Mouse (Mus musculus) T-cell, adult 2 months (primary cell): ENCODE results near the gene Ciart.
"Not testable (repeated sequence)": the region's sequence is repeated elsewhere in the genome, so short reads cannot be mapped to it uniquely, and the experiment has no call there.

Experiments
- DNase-seq: peaks from one replicate; pipeline ENCODE4 v3.0.0; 2022; ENCODE audit warnings: low spot score

Ciart gene

GRCm38 (mm10) chr3:95881979-95882815 is at the start of gene Ciart:
Gene Ciart, minus strand, starts transcription at chr3:95882251.
- peak; percentile 92 for DNase-seq

GRCm38 (mm10) chr3:95931471-95931870 is 49.4 kb upstream of the Ciart start:
- no peak for DNase-seq

GRCm38 (mm10) chr3:95930471-95930789 is 48.4 kb upstream of the Ciart start:
- no peak for DNase-seq

GRCm38 (mm10) chr3:95929581-95930470 is 47.8 kb upstream of the Ciart start:
- DNase-seq, result peak; percentile 41

GRCm38 (mm10) chr3:95928658-95929503 is 46.8 kb upstream of the Ciart start, which contains the start of gene Anp32e:
Gene Anp32e, plus strand, starts transcription at chr3:95929246.
- DNase-seq, result peak; percentile 98

GRCm38 (mm10) chr3:95928261-95928657 is 46.2 kb upstream of the Ciart start:
- DNase-seq, result no peak

GRCm38 (mm10) chr3:95925087-95925486 is 43.0 kb upstream of the Ciart start:
- DNase-seq, result no peak

- no peak for DNase-seq
These were observed 42.1 kb upstream of the Ciart start for GRCm38 (mm10) chr3:95924185-95924584.

- DNase-seq, result not testable (repeated sequence)
These were observed 41.4 kb upstream of the Ciart start for GRCm38 (mm10) chr3:95923429-95923828.

GRCm38 (mm10) chr3:95920532-95920931 is 38.5 kb upstream of the Ciart start:
- not testable (repeated sequence) for DNase-seq

- DNase-seq, result no peak
These were observed 34.7 kb upstream of the Ciart start for GRCm38 (mm10) chr3:95916760-95917159.

- no peak for DNase-seq
These were observed 32.7 kb upstream of the Ciart start for GRCm38 (mm10) chr3:95914706-95915105.

- DNase-seq, result no peak
These were observed 25.6 kb upstream of the Ciart start for GRCm38 (mm10) chr3:95907613-95908012.

- DNase-seq, result peak; percentile 69
These were observed 24.8 kb upstream of the Ciart start for GRCm38 (mm10) chr3:95906860-95907259.

GRCm38 (mm10) chr3:95905940-95906492 is 24.0 kb upstream of the Ciart start:
- DNase-seq, result peak; percentile 38

- peak; percentile 62 for DNase-seq
These were observed 23.3 kb upstream of the Ciart start for GRCm38 (mm10) chr3:95905146-95905939.

- no peak for DNase-seq
These were observed 22.5 kb upstream of the Ciart start, which contains the start of gene Car14 for GRCm38 (mm10) chr3:95904568-95904967. Gene Car14, minus strand, starts transcription at chr3:95904691.

- no peak for DNase-seq
These were observed 21.9 kb upstream of the Ciart start for GRCm38 (mm10) chr3:95903753-95904502.

GRCm38 (mm10) chr3:95902643-95903042 is 20.6 kb upstream of the Ciart start:
- DNase-seq, result no peak

GRCm38 (mm10) chr3:95902373-95902625 is 20.2 kb upstream of the Ciart start:
- DNase-seq, result no peak
